Mouse (Mus musculus) limb, embryonic 12.5 days (tissue): Measurements from ENCODE around the gene C1galt1c1. TPM values are rescaled to one million over a fixed set of nuclear protein-coding genes. Genes with fewer than 3 reads are reported as not detected.

Experiments used
- ATAC-seq: fragments of 200-750 bp; cut with Nextera tagmentation; 2 replicates; pipeline ENCODE4 v1.8.0; 2017; ENCODE audit warnings: low read depth, moderate TSS enrichment; ENCODE audit not compliant: insufficient number of reproducible peaks, insufficient read depth, low FRiP score, low TSS enrichment
- H3K27ac ChIP-seq: fragments of 300-500 bp; sonication (generic); 2 replicates; pipeline ENCODE4 v1.5.1; 2016; ENCODE audit warnings: mild to moderate bottlenecking, moderate library complexity
- H3K27me3 ChIP-seq: fragments of 300-500 bp; sonication (generic); 2 replicates; pipeline ENCODE4 v1.6.1; 2016; ENCODE audit warnings: mild to moderate bottlenecking, moderate library complexity
- H3K36me3 ChIP-seq: fragments of 300-500 bp; sonication (generic); 2 replicates; pipeline ENCODE4 v1.6.1; 2016; ENCODE audit warnings: mild to moderate bottlenecking, moderate library complexity
- H3K4me1 ChIP-seq: fragments of 300-500 bp; sonication (generic); replicated peaks from 2 replicates; pipeline ENCODE4 v1.6.1; 2016
- H3K4me2 ChIP-seq: fragments of 300-500 bp; sonication (generic); 2 replicates; pipeline ENCODE4 v1.6.1; 2016; ENCODE audit warnings: mild to moderate bottlenecking, moderate library complexity
- H3K4me3 ChIP-seq: fragments of 300-500 bp; sonication (generic); replicated peaks from 2 replicates; pipeline ENCODE4 v1.5.1; 2016; ENCODE audit warnings: mild to moderate bottlenecking
- H3K9ac ChIP-seq: fragments of 300-500 bp; sonication (generic); replicated peaks from 2 replicates; pipeline ENCODE4 v1.6.1; 2016; ENCODE audit warnings: mild to moderate bottlenecking, moderate library complexity
- H3K9me3 ChIP-seq: fragments of 300-500 bp; sonication (generic); 2 replicates; pipeline ENCODE4 v1.6.1; 2016; ENCODE audit warnings: mild to moderate bottlenecking, moderate library complexity
- WGBS: fragments of 180-500 bp; shearing (Covaris S2); methylation state at CpG from one replicate; pipeline ENCODE4 v1.1.7; 2016; 5-methylcytosine and 5-hydroxymethylcytosine counted together
- polyA plus RNA-seq: library from polyadenylated mRNA; unstranded; fragments of >200 nt; fragmentation: Nextera tagmentation; extraction: Ambion mirVana; gene quantifications from 2 replicates; pipeline ENCODE4 v1.2.1, GENCODE M21; 2016

The C1galt1c1 gene
- 21.1 and 22.1 TPM in 2 replicates for polyA plus RNA-seq

DNA sequence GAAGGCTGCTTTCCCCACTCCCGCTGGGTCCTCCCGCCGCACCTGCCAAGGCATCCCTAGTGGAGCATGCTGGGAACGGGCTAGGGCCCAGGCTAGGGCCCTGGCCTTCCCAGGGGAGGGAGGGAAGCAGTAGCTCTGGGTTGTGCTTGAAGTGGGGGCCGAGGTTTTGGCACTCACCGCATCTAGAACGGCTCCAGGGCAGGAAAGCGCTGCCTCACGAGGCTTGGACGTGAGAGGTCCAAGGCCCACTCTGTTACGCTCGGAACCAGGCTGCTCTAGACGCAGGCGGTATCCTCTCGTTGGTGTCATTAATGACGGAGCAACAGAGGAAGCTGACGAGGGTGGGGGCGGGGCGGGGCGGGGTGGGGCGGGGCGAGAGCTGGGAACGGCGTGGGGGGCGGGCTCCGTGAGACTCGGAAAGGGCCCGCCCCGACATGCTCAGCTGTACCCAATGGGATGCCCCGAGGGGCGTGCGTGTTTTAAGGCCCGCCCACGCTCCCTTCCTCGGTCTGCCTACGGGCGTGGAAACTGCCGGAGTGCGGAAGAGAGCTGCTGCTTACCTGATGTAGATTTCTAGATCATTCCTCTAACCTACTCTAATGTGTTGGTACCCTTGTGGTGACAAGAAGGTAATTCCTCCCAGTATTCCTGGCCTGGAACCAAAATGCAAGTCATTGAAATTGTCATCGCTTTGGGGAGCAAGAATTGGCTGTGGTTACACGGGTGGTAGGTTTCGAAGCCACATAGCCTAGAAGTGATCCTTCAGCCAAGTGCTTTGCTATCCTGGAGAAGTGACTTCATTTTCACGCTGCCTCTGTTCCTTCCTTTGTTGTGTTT, at the start of gene C1galt1c1:
TSS of gene C1galt1c1 (minus strand) at position 287 of the 837 bp plus-strand sequence.
- Histone ChIP-seq H3K4me1 (no peaks in the 10 kb centered on the region), H3K27me3 (no peaks in the 10 kb centered on the region), H3K9ac (peak within 1 kb of the TSS; percentile 54), H3K4me2 (peak within 1 kb of the TSS; percentile 49), H3K36me3 (no peaks in the 10 kb centered on the region), H3K4me3 (peak within 1 kb of the TSS; percentile 50), H3K27ac (peak within 1 kb of the TSS; percentile 84), H3K9me3 (no peaks in the 10 kb centered on the region)
- peak; percentile 99 for ATAC-seq
- WGBS: 19% methylated on average over 40 of the region's 43 CpGs

- 40% methylated on average over 2 of the region's 2 CpGs for WGBS
- ATAC-seq: no peak
- H3K4me2 ChIP-seq: no peak overlapping the region
These were observed 47.1 kb upstream of the C1galt1c1 start for GRCm38 (mm10) chrX:38681972-38682371.

DNA sequence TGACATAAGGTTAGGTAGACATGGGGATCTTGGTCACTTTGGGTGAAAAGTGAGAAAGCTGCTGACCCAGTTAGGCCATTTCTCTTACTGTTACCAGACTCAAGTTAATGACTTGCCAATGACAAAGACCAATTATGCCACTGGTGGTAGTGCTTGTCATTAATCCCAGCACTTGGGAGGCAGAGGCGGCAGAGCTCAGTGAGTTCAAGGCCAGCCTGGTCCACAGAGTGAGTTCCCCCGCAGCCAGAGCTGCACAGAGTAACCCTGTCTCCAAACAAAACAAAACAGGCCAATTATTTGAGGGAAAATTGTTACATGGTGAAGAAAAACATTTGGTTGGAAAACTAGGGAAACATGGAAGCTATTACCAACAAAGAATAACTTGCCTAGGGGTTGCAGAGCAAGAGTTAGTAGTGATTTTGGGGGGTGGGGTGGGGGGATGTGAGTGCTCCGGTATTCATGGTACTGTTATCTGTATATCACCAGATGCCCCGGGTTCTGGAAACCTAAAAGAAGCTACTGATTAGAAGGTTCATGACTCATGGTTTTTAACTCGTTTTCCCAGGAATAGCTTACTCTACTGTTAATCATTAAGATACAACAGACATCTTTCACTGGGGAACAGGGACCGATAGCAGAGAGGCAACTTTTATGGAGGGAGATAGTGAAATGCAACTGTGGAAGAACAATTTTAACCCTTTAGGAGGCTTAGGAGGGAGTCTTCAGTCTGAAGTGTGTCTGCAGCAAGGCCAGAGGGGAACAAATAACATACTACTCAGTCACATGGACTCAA, 34.4 kb upstream of the C1galt1c1 start:
- H3K4me1 ChIP-seq: no peaks in the 10 kb centered on the region
- H3K4me3 ChIP-seq: no peak overlapping the region
- H3K27me3 ChIP-seq: no peaks in the 10 kb centered on the region
- no peak overlapping the region for H3K4me2 ChIP-seq
- WGBS: 66% methylated on average over 6 of the region's 6 CpGs
- no peak for ATAC-seq
- H3K27ac ChIP-seq: no peak overlapping the region
- H3K9me3 ChIP-seq: no peaks in the 10 kb centered on the region
- no peaks in the 10 kb centered on the region for H3K36me3 ChIP-seq
- H3K9ac ChIP-seq: no peak overlapping the region

More at GRCm38 (mm10) chrX:38681972-38682371, 47.1 kb upstream of the C1galt1c1 start:
- no peak overlapping the region for H3K27ac ChIP-seq
- no peaks in the 10 kb centered on the region for H3K27me3 ChIP-seq
- H3K9me3 ChIP-seq: no peaks in the 10 kb centered on the region
- no peaks in the 10 kb centered on the region for H3K4me1 ChIP-seq
- H3K36me3 ChIP-seq: no peaks in the 10 kb centered on the region
- H3K9ac ChIP-seq: no peak overlapping the region
- no peak overlapping the region for H3K4me3 ChIP-seq

GRCm38 (mm10) chrX:38656206-38656883, 21.5 kb upstream of the C1galt1c1 start:
- Histone ChIP-seq H3K9ac (no peak overlapping the region), H3K4me2 (no peak overlapping the region), H3K4me3 (no peak overlapping the region), H3K9me3 (0 out of 2 replicates have a peak, but pooled peaks cover 6% of the 10 kb centered on the region), H3K36me3 (no peaks in the 10 kb centered on the region), H3K27me3 (no peaks in the 10 kb centered on the region), H3K27ac (no peak overlapping the region), H3K4me1 (no peaks in the 10 kb centered on the region)
- 70% methylated on average over 4 of the region's 4 CpGs for WGBS
- no peak for ATAC-seq

DNA sequence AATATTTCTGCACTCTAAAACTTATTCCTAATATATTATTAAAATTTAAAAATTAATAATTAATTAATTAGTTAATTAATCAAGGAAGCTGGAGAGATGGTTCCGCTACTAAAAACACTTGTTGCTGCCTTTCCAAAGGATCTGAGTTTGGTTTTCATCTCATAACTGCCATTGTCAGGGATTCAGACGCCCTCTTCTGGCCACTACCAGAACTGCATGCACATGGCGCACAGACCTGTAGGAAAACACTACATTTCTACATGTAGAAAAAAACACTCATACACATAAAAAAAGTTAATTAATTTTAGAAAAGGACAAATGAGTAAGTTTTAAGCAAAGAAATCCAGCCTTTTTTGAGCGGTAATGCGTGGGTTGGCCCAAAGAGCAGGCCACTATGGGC, 19.8 kb upstream of the C1galt1c1 start:
- 85% methylated on average over 5 of the region's 5 CpGs for WGBS
- ATAC-seq: no peak
- Histone ChIP-seq H3K9me3 (0 out of 2 replicates have a peak, but pooled peaks cover 6% of the 10 kb centered on the region), H3K4me1 (no peaks in the 10 kb centered on the region), H3K27me3 (no peaks in the 10 kb centered on the region), H3K4me2 (no peak overlapping the region), H3K4me3 (no peak overlapping the region), H3K36me3 (no peaks in the 10 kb centered on the region), H3K27ac (no peak overlapping the region), H3K9ac (no peak overlapping the region)

- WGBS: 75% methylated on average over 1 of the region's 1 CpGs
- H3K36me3 ChIP-seq: no peaks in the 10 kb centered on the region
- H3K4me1 ChIP-seq: no peaks in the 10 kb centered on the region
- no peak overlapping the region for H3K4me2 ChIP-seq
- no peak for ATAC-seq
- H3K4me3 ChIP-seq: no peak overlapping the region
- 0 out of 2 replicates have a peak, but pooled peaks cover 6% of the 10 kb centered on the region for H3K9me3 ChIP-seq
- no peak overlapping the region for H3K9ac ChIP-seq
- H3K27ac ChIP-seq: no peak overlapping the region
- H3K27me3 ChIP-seq: no peaks in the 10 kb centered on the region
These were observed 18.3 kb upstream of the C1galt1c1 start for GRCm38 (mm10) chrX:38653181-38653580.

- no peaks in the 10 kb centered on the region for H3K4me1 ChIP-seq
- 0 out of 2 replicates have a peak, but pooled peaks have one; percentile 26 for ATAC-seq
- 0 out of 2 replicates have a peak, but pooled peaks cover 6% of the 10 kb centered on the region for H3K9me3 ChIP-seq
- no peak overlapping the region for H3K4me2 ChIP-seq
- no peaks in the 10 kb centered on the region for H3K27me3 ChIP-seq
- no peak overlapping the region for H3K4me3 ChIP-seq
- H3K36me3 ChIP-seq: no peaks in the 10 kb centered on the region
- no peak overlapping the region for H3K27ac ChIP-seq
- WGBS: 22% methylated on average over 5 of the region's 7 CpGs
- no peak overlapping the region for H3K9ac ChIP-seq
These were observed 16.3 kb upstream of the C1galt1c1 start for GRCm38 (mm10) chrX:38651167-38651566.

DNA sequence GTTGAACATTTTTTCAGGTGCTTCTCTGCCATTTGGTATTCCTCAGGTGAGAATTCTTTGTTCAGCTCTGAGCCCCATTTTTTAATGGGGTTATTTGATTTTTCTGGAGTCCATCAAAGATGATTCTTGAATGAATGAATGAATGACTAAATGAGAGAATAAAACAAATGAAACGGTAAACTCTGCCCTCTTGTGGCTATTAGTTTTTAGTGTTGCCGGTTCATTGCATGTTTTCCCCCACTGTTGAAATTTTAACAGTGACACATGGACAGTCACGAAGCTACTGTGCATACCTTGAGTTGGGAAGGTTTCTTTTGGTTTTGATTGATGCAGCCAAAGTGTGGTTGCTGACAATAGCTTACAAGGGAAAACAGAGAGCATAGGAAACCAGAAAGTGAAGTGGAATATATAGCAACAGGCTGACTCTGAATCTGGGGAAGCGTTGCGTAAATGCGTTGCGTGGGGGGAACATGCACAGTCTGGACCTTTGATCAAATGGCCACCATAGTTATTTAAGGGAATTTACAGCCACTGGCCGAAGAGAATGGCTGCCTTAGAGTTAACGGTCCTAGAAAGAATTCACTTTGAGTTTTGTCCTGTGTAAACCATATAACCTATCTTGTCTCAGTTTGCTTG, 15.6 kb upstream of the C1galt1c1 start:
- Histone ChIP-seq H3K4me3 (no peak overlapping the region), H3K9ac (no peak overlapping the region), H3K27me3 (no peaks in the 10 kb centered on the region), H3K36me3 (no peaks in the 10 kb centered on the region), H3K27ac (0 out of 2 replicates have a peak overlapping the region, but pooled peaks have one; percentile 12), H3K4me2 (no peak overlapping the region), H3K9me3 (0 out of 2 replicates have a peak, but pooled peaks cover 6% of the 10 kb centered on the region), H3K4me1 (no peaks in the 10 kb centered on the region)
- no peak for ATAC-seq
- WGBS: 45% methylated on average over 9 of the region's 9 CpGs

DNA sequence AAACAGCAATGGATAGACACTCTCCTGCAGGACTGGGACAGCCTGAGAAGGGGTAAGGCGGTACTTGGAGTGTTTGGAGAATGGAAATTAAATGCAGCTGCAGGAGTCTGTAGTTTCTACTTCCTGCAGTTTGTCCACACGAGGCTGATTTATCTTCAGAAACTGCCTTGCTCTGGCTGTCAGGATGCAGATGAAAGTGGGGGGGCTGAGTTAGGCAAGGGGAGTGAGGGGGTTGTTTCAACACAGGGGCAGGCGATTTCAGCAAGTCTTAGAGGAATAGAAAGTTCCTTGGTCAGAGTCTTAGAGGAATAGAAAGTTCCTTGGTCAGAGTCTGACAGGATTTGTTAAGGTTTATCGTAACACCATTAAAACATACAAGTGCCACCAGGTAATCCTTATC, 7.3 kb upstream of the C1galt1c1 start:
- Histone ChIP-seq H3K4me3 (no peak overlapping the region), H3K9me3 (no peaks in the 10 kb centered on the region), H3K4me1 (no peaks in the 10 kb centered on the region), H3K36me3 (no peaks in the 10 kb centered on the region), H3K27me3 (no peaks in the 10 kb centered on the region), H3K27ac (no peak overlapping the region), H3K9ac (no peak overlapping the region), H3K4me2 (no peak overlapping the region)
- no peak for ATAC-seq
- 48% methylated on average over 4 of the region's 4 CpGs for WGBS

DNA sequence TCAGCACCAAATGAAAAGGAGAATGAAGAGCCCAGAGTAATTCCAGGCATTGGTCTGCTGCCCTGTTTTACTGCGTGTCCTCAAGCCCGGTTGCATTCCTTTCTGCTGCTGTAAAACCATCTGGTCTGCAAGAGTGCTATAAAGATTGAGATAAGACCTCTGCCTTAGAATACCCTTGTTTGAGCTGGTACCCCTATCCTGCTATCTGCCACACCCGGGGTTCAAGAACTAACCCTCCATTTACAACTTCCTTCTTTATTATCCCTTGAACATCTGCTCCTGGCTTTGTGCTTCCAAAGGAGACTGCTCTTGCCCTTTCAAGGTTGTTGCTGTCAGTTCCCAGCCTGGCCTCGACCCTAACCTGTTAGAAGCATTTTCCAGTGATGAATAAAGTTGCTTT, 6.5 kb upstream of the C1galt1c1 start:
- Histone ChIP-seq H3K27ac (0 out of 2 replicates have a peak overlapping the region, but pooled peaks have one; percentile 72), H3K36me3 (no peaks in the 10 kb centered on the region), H3K9ac (no peak overlapping the region), H3K4me2 (no peak overlapping the region), H3K9me3 (no peaks in the 10 kb centered on the region), H3K4me3 (no peak overlapping the region), H3K4me1 (no peaks in the 10 kb centered on the region), H3K27me3 (no peaks in the 10 kb centered on the region)
- ATAC-seq: no peak
- WGBS: 22% methylated on average over 4 of the region's 4 CpGs
